Mouse (Mus musculus): ENCODE results near the gene Nhlrc1.

Gene Nhlrc1

DNA sequence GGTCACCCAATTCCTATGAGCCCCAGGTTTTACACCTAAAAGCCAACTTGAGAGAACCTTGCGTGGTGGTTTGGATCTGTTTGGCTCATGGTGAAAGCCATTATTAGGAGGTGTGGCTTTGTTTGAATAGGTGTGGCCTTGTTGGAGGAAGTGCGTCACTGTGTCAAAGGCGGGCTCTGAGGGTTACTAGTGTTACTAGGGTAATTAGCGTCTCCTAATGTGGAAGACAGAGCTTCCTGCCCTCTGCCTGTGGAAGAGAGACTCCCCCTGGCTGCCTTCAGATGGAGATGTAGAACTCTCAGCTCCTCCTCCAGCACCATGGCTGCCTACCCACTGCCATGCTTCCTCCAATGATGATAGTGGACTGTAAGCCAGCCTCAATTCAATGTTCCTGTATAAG is 13.1 kb downstream of the Nhlrc1 start:
- no peak for DNase-seq (ENCODE audit: low read depth)

DNA sequence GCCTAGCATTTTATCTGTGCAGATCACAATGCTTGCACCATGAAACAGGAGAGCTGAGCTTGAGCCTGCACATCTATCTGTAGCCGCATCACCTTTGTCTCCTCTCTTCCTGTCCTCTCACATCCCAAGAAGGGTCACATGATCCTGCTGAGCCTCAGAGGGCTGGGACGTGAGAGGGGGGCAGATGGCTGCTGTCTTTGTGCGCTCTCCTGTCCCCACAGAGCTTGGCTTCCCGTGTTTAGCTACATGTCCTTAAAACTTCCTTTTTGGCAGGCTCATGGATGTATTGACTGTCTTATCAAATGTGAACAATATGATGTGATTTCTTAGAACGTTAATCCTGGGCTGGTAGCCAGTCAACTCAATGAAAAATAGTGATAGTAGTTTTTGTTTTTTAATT is 15.2 kb downstream of the Nhlrc1 start:
- DNase-seq (ENCODE audit: low read depth): no peak

DNA sequence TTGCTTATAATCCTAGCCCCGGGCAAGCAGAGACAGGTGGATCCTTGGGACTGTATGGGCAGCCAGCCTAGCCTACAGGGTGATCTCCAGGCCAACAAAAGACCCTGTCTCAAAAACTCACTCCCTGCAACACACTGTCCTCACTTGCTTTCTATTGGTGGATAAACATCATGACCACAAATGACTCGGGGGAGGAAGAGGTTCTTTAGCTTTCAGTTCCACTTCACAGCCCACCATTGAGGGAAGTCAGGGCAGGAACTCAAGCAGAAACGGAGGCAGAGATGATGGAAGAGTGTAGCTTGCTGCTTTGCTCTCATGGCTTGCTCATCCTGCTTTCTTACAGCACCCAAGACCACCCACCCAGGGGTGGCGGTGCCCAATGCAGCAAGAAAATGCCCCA is 17.3 kb downstream of the Nhlrc1 start:
- no peak for DNase-seq (ENCODE audit: low read depth)

DNA sequence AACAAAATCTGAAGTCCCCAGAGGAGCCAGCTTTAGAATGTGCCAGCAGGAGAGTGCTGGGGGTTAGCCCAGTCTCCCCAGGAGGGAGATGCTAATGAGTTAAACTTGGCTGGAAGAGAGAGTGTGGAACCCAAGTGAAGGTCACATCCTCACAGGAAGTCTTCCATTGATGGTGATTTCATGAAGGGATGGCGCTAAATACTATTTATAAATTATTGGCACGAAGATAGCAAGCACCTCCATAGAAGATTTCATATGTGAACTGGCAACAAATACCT is 21.4 kb downstream of the Nhlrc1 start:
- DNase-seq (ENCODE audit: low read depth): no peak

DNA sequence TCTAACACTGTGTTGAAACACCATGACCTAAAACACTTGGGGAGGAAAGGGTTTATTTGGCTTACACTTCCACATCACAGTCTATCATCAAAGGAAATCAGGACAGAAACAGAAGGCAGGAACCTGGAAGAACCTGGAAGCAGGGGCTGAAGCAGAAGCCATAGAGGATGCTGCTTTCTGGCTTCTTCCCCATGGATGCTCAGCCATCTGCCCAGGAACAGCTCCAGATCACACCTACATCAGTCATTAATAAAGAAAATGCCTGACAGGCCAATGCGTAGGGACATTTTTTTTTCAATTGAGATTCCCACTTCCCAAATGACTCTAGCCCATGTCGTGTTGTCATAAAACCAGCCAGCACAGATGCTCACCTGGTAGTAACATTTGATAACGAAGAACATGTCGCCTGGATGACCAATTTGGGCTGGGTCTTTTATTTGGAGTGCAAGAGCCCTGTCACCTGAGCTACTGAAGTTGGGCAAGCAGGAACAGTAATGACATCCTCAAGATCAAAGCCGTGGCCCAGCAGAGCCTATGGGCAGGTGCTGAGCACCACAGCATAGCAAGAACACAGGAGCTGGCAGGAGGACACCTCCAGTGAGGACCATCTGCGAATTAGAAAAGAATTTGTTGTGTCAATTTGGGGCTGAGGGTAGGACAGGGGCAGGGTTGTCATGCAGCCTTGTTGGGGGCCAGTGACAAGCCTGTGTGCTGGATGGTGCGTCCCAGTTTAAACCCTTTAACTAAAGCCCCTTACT is 22.0 kb downstream of the Nhlrc1 start:
- no peak for DNase-seq (ENCODE audit: low read depth)

DNA sequence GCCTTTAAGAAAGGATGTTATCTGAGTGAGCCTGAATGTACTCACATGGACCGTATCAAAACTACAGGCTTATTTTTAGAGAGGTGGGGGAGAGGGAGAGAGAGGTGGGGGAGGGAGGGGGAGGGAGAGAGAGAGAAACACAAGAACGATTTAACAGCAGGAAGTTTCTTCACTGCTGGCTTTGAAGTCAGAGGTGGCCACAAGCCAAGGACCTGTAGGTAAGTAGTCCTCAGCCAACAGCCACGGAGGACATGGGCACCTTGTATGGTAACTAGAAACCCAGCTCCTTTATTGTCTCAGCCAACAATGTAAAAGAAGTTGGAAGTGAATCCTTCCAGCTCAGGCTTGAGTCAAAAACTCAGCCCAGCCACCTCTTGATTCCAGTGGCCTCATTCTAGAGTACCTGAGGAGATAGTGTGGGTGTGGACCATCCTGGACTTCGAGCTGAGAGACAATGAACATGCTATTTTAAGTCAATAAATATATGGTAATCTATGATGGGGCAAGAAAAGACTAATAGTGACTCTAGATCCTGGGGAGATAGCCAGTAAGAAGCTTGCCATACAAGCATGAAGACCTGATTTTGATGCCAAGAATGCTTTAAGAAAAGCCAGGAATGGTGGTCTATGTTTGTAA is 24.2 kb downstream of the Nhlrc1 start:
- DNase-seq (ENCODE audit: low read depth): no peak

- DNase-seq (ENCODE audit: low read depth): no peak
Observed at GRCm38 (mm10) chr13:46987941-46988340, 26.7 kb downstream of the Nhlrc1 start.

DNA sequence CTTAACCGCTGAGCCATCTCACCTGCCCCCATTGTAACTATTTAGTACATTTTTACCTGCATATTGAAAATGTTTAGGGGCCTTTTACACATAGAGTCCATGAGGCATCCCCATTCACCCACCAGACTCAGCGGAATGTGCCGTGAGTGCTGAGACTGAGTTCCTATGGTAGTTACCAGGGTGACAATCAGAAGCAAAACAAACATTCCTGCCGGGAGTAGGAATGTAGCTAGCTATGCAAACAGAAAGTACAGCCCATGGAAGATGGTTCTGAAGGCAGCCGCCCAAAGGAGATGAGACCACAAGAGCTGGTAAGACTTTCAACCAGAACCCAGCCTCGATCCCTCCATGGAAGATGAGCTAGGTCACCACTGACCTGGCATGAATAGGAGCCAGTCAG is 28.4 kb downstream of the Nhlrc1 start:
- DNase-seq (ENCODE audit: low read depth): no peak

DNA sequence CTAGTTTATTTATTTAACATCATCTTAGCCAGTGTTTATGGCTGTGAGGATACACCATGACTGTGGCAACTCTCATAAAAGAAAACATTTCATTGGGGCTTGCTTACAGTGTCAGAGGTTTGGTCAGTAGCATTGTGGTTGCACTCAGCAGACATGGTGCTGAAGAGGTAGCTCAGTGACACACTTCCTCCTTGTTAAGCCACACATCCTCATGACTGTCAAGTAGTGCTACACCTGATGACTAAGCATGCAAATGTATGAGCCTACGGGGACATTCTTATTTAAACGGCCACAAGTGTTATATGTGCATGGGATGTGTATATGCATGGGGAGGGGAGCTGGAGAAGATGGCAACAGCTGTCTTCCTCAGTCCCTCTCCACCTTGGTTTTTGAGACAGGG is 30.8 kb downstream of the Nhlrc1 start:
- no peak for DNase-seq (ENCODE audit: low read depth)

DNA sequence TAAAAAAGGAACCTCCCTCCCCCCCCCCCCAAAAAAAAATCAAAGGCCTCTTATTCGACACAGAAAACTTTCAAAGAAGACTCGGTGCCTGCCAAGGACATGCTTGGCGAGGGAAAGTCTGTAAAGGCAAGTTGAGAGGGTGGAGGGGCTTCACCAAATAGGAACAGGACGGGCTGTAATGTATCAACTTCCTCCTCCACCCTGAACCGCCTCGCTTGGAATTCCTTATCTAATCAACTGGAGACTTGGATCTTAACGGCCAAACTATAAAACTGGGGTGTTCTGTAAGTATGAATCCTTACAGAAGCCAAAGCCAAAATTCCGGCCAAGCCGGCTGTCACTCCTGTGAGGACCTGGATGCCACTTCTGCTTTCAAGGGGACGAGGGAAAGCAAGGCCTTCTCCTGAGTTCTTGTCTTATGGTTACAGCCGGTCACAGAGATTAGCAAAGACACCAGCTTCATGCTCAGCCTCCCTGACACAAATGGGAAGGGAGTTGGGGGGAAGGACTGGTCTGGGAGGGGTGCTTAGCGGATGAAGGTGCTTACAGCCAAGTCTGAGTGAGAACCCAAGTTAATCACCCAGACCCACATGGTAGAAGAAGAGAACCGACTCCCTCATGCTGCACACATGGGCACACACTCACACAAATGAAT is 34.7 kb downstream of the Nhlrc1 start:
- DNase-seq (ENCODE audit: low read depth): no peak

DNA sequence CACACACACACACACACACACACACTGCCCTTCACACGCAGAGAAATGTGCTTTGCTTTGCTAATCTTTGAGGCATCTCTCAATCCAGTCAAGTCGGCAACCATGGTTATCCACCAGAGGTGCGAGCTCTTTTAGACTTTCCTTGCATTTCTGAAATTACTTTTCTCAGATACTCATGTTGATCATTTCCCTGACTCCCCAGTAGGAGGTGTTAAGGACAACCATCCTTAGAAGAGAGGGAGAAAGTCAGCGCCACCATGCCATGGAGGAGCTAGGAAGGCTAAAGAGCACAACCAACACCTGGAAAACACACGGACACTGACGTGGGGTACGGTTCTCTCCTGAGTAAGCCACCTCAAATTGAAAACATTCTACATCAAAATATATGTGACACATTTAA is 38.1 kb downstream of the Nhlrc1 start:
- DNase-seq (ENCODE audit: low read depth): no peak

- DNase-seq (ENCODE audit: low read depth): no peak
Observed at GRCm38 (mm10) chr13:46975930-46976329, 38.7 kb downstream of the Nhlrc1 start.

DNA sequence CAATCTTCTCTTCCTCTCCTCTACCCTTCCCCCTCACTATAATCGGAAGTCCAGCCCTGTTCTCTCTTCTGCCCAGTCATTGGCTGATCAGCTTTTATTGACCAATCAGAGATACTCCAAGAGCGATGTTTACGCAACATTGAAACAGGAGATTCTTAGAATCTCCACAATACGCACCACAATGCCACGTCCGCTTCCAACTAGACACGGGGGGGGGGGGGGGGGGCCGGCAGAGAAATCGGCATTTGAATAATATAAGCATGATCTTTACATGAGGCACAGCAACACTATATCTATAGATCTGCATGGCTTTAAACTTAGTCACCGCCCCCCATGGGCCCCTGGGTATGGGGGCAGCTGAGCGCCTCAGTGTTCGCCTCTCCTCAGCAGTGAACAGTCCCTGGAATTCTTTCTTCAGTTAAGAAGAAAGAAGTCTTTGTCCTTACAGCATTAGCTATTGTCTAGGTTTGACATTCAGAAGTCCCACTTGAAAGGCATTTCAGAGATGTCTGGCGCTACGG is 39.6 kb downstream of the Nhlrc1 start:
- DNase-seq (ENCODE audit: low read depth): no peak

DNA sequence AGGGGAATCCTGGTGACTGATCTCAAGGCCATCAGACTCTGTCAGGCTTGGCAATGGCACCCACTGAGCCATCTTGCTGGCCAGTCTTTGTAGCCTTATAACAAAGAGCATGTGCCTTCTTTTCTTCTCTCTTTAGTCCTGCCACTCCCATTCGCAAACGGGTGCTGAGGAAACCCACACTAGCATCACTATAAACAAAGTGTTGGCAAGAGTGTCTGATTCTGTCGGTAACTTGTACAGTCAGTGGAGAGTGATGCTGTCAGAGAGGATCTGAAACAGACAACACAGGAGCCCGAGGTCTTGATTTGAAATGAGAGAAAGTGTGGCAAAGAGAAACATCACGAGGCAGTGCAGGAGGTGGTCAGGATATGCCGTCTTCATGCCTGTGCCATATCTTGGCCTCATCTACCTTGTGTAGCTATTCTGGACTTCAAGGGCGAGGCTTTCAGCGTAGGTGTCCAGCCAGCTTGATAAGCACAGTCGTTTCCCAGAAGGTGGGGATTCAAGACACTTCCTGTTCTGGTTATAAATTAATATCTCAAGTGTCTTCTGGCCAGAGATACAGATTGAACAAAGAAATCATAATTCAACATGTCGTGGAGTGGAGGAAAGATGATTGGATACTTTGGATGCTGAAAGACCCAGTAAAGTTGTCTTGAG is 44.2 kb downstream of the Nhlrc1 start:
- no peak for DNase-seq (ENCODE audit: low read depth)

- DNase-seq (ENCODE audit: low read depth): no peak
Observed at GRCm38 (mm10) chr13:46968626-46969025, 46.0 kb downstream of the Nhlrc1 start.

DNA sequence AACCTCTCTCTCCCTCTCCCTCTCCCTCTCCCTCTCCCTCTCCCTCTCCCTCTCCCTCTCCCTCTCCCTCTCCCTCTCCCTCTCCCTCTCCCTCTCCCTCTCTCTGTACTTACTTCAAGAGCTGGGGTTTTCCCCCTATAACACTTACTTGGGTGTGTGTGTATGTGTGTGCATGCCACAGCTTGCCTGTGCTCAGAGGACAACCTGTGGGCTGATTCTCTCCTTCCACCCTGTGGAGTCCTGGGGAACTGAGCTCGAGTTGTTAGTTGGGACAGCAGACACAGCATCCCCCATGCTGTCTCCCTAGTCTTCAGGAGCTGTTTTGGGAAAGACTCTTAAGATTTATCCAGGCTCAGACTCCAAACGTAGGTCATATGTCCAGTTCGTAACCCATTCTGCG is 47.3 kb downstream of the Nhlrc1 start:
- DNase-seq (ENCODE audit: low read depth): no peak
